Comparison of ENCODE assay signal across 8 mouse cellular contexts in the genomic region with DNA sequence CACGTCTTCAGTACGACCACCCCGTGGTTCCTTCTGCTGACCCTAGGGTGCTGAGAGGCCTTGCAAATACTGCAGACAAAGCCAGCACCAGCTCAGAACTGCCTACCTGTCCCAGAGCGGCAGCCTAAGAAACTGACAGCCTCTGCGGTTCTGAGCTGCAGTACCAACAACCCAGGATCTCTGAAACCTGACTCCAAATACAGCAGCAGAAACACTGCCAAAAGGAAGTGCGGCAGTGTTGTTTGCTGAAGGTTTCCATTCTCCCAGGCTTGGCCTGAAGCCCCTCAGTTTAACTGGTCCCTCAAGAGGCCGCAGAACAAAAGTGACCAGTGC. TPM values are rescaled to one million over a fixed set of nuclear protein-coding genes. Genes with fewer than 3 reads are reported as not detected.
DNase-seq lines count a peak whose midpoint lies in the region; ATAC-seq and TF ChIP-seq lines count a peak whose summit lies in the region.

No protein-coding gene starts in this region.

- H3K4me3 ChIP-seq in megakaryocyte, embryonic 14.5 days (replicated peaks): peak overlapping the region; percentile 96
- H3K4me3 ChIP-seq in embryonic facial prominence, embryonic 11.5 days (ENCODE audit: low read depth, low read length): peak overlapping the region; percentile 83
- H3K4me3 ChIP-seq in limb, embryonic 14.5 days (replicated peaks; ENCODE audit: low read length): peak overlapping the region; percentile 79

- H3K9me3 ChIP-seq in megakaryocyte, embryonic 14.5 days: no peaks in the 10 kb centered on the region
- H3K9me3 ChIP-seq in embryonic facial prominence, embryonic 11.5 days (replicated peaks; ENCODE audit: control insufficient read depth, low read length): no peaks in the 10 kb centered on the region
- H3K9me3 ChIP-seq in limb, embryonic 14.5 days (ENCODE audit: control insufficient read depth, low read length): no peaks in the 10 kb centered on the region

- TF ChIP-seq POLR2A in limb, embryonic 14.5 days (IDR thresholded peaks at IDR 0.05; ENCODE audit: borderline replicate concordance, extremely low read depth, insufficient read depth, insufficient read length): no peak

- H3K36me3 ChIP-seq in megakaryocyte, embryonic 14.5 days (replicated peaks; ENCODE audit: low read length): peaks cover 32% of the 10 kb centered on the region
- no peaks in the 10 kb centered on the region for H3K36me3 ChIP-seq in embryonic facial prominence, embryonic 11.5 days (replicated peaks; ENCODE audit: control insufficient read depth, insufficient read depth, low read depth, low read length)
- H3K36me3 ChIP-seq in limb, embryonic 14.5 days (ENCODE audit: control insufficient read depth, insufficient read depth, low read length): peaks cover 10% of the 10 kb centered on the region; the same call in 1 of the 2 replicates

- H3K27ac ChIP-seq in embryonic facial prominence, embryonic 11.5 days (replicated peaks; ENCODE audit: low read depth, low read length): no peak overlapping the region
- H3K27ac ChIP-seq in limb, embryonic 14.5 days (replicated peaks; ENCODE audit: low read depth, low read length): no peak overlapping the region

- 34% methylated on average over 7 of the region's 7 CpGs for WGBS in embryonic facial prominence, embryonic 11.5 days
- 23% methylated on average over 7 of the region's 7 CpGs for WGBS in limb, embryonic 14.5 days

- H3K4me1 ChIP-seq in megakaryocyte, embryonic 14.5 days: peaks cover 85% of the 10 kb centered on the region
- no peaks in the 10 kb centered on the region; the same call in 1 of the 2 replicates for H3K4me1 ChIP-seq in embryonic facial prominence, embryonic 11.5 days (ENCODE audit: control insufficient read depth, insufficient read depth, low read length)
- H3K4me1 ChIP-seq in limb, embryonic 14.5 days (ENCODE audit: control insufficient read depth, insufficient read depth, low read length): peaks cover 36% of the 10 kb centered on the region

- H3K9ac ChIP-seq in embryonic facial prominence, embryonic 11.5 days (replicated peaks; ENCODE audit: low read length): peak overlapping the region; percentile 86
- H3K9ac ChIP-seq in limb, embryonic 14.5 days (ENCODE audit: low read depth, low read length, severe bottlenecking): peak overlapping the region; percentile 84

- peak; percentile 20 for DNase-seq in embryonic facial prominence, embryonic 11.5 days (ENCODE audit: low spot score)
- peak; percentile 30 for DNase-seq in heart, postnatal 4 days
- peak; percentile 41 for DNase-seq in limb, embryonic 14.5 days (ENCODE audit: low spot score)
- peak; percentile 24 for DNase-seq in neural tube, embryonic 10.5 days (ENCODE audit: extremely low spot score, low spot score)
- no peak for DNase-seq in layer of hippocampus, postnatal 25 days (ENCODE audit: extremely low spot score in 1 of 2, low spot score in 1 of 2)

- ATAC-seq in megakaryocyte, adult 5-6 weeks (ENCODE audit: poor library complexity, severe bottlenecking): no peak
- ATAC-seq in embryonic facial prominence, embryonic 11.5 days (replicated peaks; ENCODE audit: insufficient number of reproducible peaks, low FRiP score, low TSS enrichment, low read depth): no peak
- no peak for ATAC-seq in limb, embryonic 14.5 days (ENCODE audit: low FRiP score, low read depth)
- no peak for ATAC-seq in megakaryocyte progenitor cell, adult 5-6 weeks (replicated peaks; ENCODE audit: poor library complexity)

- peak overlapping the region; percentile 83 for H3K4me2 ChIP-seq in embryonic facial prominence, embryonic 11.5 days (ENCODE audit: low read depth, low read length)
- peak overlapping the region; percentile 90 for H3K4me2 ChIP-seq in limb, embryonic 14.5 days (replicated peaks; ENCODE audit: low read depth, low read length, severe bottlenecking)

- H3K27me3 ChIP-seq in megakaryocyte, embryonic 14.5 days (replicated peaks): no peaks in the 10 kb centered on the region
- H3K27me3 ChIP-seq in embryonic facial prominence, embryonic 11.5 days (ENCODE audit: control insufficient read depth, insufficient read depth, low read length): no peaks in the 10 kb centered on the region
- no peaks in the 10 kb centered on the region for H3K27me3 ChIP-seq in limb, embryonic 14.5 days (ENCODE audit: control insufficient read depth, insufficient read depth, low read length)

RNA-seq across cellular contexts. Expression of a gene that starts 1.3 kb away (rescaled TPM):
- 41.9 and 81.7 TPM in 2 replicates for polyA plus RNA-seq in megakaryocyte, embryonic 14.5 days (2012; ENCODE audit: insufficient read depth, low replicate concordance)
- 5.9 and 6.0 TPM in 2 replicates for total RNA-seq in megakaryocyte, adult 5-6 weeks (2015)
- 4.3 and 7.0 TPM in 2 replicates for total RNA-seq in megakaryocyte, adult 5-6 weeks (2017)
- 24.0 and 29.1 TPM in 2 replicates for polyA plus RNA-seq in embryonic facial prominence, embryonic 11.5 days (2014; fragmentation: Nextera tagmentation; extraction: Ambion mirVana)
- 10 to 100 TPM; 22.4 to 22.6 TPM for total RNA-seq in heart, postnatal 4 days (2021)
- polyA plus RNA-seq in limb, embryonic 14.5 days (2012; rRNA removed): 51.2 and 79.2 TPM in 2 replicates
- 31.5 and 40.4 TPM in 2 replicates for polyA plus RNA-seq in limb, embryonic 14.5 days (2014; fragmentation: Nextera tagmentation; extraction: Ambion mirVana)
- 10 to 100 TPM; 57.1 to 58.3 TPM for total RNA-seq in layer of hippocampus, postnatal 25 days (2021)
- total RNA-seq in megakaryocyte progenitor cell, adult 5-6 weeks (2015): 5.7 and 7.3 TPM in 2 replicates
- total RNA-seq in megakaryocyte progenitor cell, adult 5-6 weeks (2017): 3.3 and 6.0 TPM in 2 replicates

RNA-seq across cellular contexts. Expression of a gene that starts 3.6 kb away (rescaled TPM):
- polyA plus RNA-seq in megakaryocyte, embryonic 14.5 days (2012; ENCODE audit: insufficient read depth, low replicate concordance): 10.4 and 13.5 TPM in 2 replicates
- total RNA-seq in megakaryocyte, adult 5-6 weeks (2015): 26.8 and 28.8 TPM in 2 replicates
- 19.4 and 20.7 TPM in 2 replicates for total RNA-seq in megakaryocyte, adult 5-6 weeks (2017)
- 32.1 and 37.3 TPM in 2 replicates for polyA plus RNA-seq in embryonic facial prominence, embryonic 11.5 days (2014; fragmentation: Nextera tagmentation; extraction: Ambion mirVana)
- 10 to 100 TPM; 40.5 to 42.2 TPM for total RNA-seq in heart, postnatal 4 days (2021)
- polyA plus RNA-seq in limb, embryonic 14.5 days (2012; rRNA removed): 12.5 and 14.6 TPM in 2 replicates
- polyA plus RNA-seq in limb, embryonic 14.5 days (2014; fragmentation: Nextera tagmentation; extraction: Ambion mirVana): 29.9 and 34.9 TPM in 2 replicates
- total RNA-seq in layer of hippocampus, postnatal 25 days (2021): 10 to 100 TPM; 97.5 to 98.9 TPM
- total RNA-seq in megakaryocyte progenitor cell, adult 5-6 weeks (2015): 10.8 and 11.5 TPM in 2 replicates
- 12.6 and 14.6 TPM in 2 replicates for total RNA-seq in megakaryocyte progenitor cell, adult 5-6 weeks (2017)

Comparison
In these comparisons a context has a peak if more than half of its experiments do, and no peak if none do; other contexts are left out.
1. DNase-seq: peak in embryonic facial prominence, embryonic 11.5 days (single experiment), heart, postnatal 4 days (single experiment), limb, embryonic 14.5 days (single experiment) and neural tube, embryonic 10.5 days (single experiment); none in layer of hippocampus, postnatal 25 days (0 of 2).
2. Peak in every context shown above with its lines, with median percentiles within 50 percentile points of each other: H3K4me3 ChIP-seq.